In genomic region chr10:51678251-51678639, GRCm38 (mm10) we compare ENCODE assay signal across 10 mouse cellular contexts. TPM values are rescaled to one million over a fixed set of nuclear protein-coding genes. Genes with fewer than 3 reads are reported as not detected.
DNase-seq lines count a peak whose midpoint lies in the region; ATAC-seq and TF ChIP-seq lines count a peak whose summit lies in the region.
"Had no signal": no experiment of that assay in that cellular context is flagged by ENCODE, and none has a peak within 500 bp of the region (broad histone marks: within the 10 kb centered on the region; RNA-seq: fewer than 3 reads in every experiment).

No protein-coding gene starts in this region.

- WGBS in embryonic facial prominence, embryonic 11.5 days = 3% methylated on average over 10 of the region's 10 CpGs
- 5% methylated on average over 10 of the region's 10 CpGs for WGBS in intestine, embryonic 15.5 days

- peak overlapping the region; percentile 44; the same call in 1 of the 2 replicates for H3K4me3 ChIP-seq in layer of hippocampus, adult 2 months
- peak overlapping the region; percentile 31; the same call in 1 of the 2 replicates for H3K4me3 ChIP-seq in embryonic facial prominence, embryonic 11.5 days (ENCODE audit: low read depth, low read length)
- peak overlapping the region; percentile 42 for H3K4me3 ChIP-seq in intestine, embryonic 15.5 days (replicated peaks)
- H3K4me3 ChIP-seq in gastrocnemius, adult 2 months = no peak overlapping the region

- H3K4me1 ChIP-seq in embryonic facial prominence, embryonic 11.5 days (ENCODE audit: control insufficient read depth, insufficient read depth, low read length) = no peaks in the 10 kb centered on the region
- H3K4me1 ChIP-seq in intestine, embryonic 15.5 days (replicated peaks) = no peaks in the 10 kb centered on the region

- H3K9ac ChIP-seq in embryonic facial prominence, embryonic 11.5 days (replicated peaks; ENCODE audit: low read length) = no peak overlapping the region
- no peak overlapping the region for H3K9ac ChIP-seq in intestine, embryonic 15.5 days

- no peak for TF ChIP-seq CTCF in layer of hippocampus, adult 2 months (conservative IDR thresholded peaks at IDR 0.05)
- TF ChIP-seq CTCF in gastrocnemius, adult 2 months (IDR thresholded peaks at IDR 0.05) = no peak

- no peaks in the 10 kb centered on the region for H3K36me3 ChIP-seq in embryonic facial prominence, embryonic 11.5 days (replicated peaks; ENCODE audit: control insufficient read depth, insufficient read depth, low read depth, low read length)
- H3K36me3 ChIP-seq in intestine, embryonic 15.5 days = no peaks in the 10 kb centered on the region

- H3K4me2 ChIP-seq in embryonic facial prominence, embryonic 11.5 days (ENCODE audit: low read depth, low read length) = peak overlapping the region; percentile 93
- peak overlapping the region; percentile 89 for H3K4me2 ChIP-seq in intestine, embryonic 15.5 days (replicated peaks)

- no peak for DNase-seq in layer of hippocampus, adult 2 months (ENCODE audit: low spot score in 2 of 2)
- DNase-seq in layer of hippocampus, adult 18-20 months (ENCODE audit: low spot score in 2 of 2) = no peak
- peak; percentile 7 for DNase-seq in embryonic facial prominence, embryonic 11.5 days (ENCODE audit: low spot score)
- peak; percentile 39 for DNase-seq in neural tube, embryonic 10.5 days (ENCODE audit: extremely low spot score, low spot score)
- no peak for DNase-seq in gastrocnemius, adult 2 months
- DNase-seq in adrenal gland, postnatal 10 days = no peak
- DNase-seq in spleen, adult 12 weeks (ENCODE audit: low spot score) = no peak

- no peaks in the 10 kb centered on the region for H3K9me3 ChIP-seq in embryonic facial prominence, embryonic 11.5 days (replicated peaks; ENCODE audit: control insufficient read depth, low read length)
- no peaks in the 10 kb centered on the region for H3K9me3 ChIP-seq in intestine, embryonic 15.5 days

- intact Hi-C loops in gastrocnemius, adult 2 months (cut with DNase I) = no loop called here

- no peak for ATAC-seq in embryonic facial prominence, embryonic 11.5 days (replicated peaks; ENCODE audit: insufficient number of reproducible peaks, low FRiP score, low TSS enrichment, low read depth)
- ATAC-seq in intestine, embryonic 15.5 days = peak; percentile 42; the same call in 1 of the 2 replicates

- peaks cover 16% of the 10 kb centered on the region for H3K27me3 ChIP-seq in embryonic facial prominence, embryonic 11.5 days (ENCODE audit: control insufficient read depth, insufficient read depth, low read length)
- H3K27me3 ChIP-seq in intestine, embryonic 15.5 days (replicated peaks) = peaks cover 14% of the 10 kb centered on the region

- H3K27ac ChIP-seq in layer of hippocampus, adult 2 months = no peak overlapping the region
- H3K27ac ChIP-seq in embryonic facial prominence, embryonic 11.5 days (replicated peaks; ENCODE audit: low read depth, low read length) = no peak overlapping the region
- H3K27ac ChIP-seq in intestine, embryonic 15.5 days = no peak overlapping the region
- H3K27ac ChIP-seq in gastrocnemius, adult 2 months = no peak overlapping the region

RNA-seq across cellular contexts. Expression of gene Rfx6, which starts 0.7 kb away (rescaled TPM):
- total RNA-seq in layer of hippocampus, adult 2 months (2021) = not detected
- total RNA-seq in layer of hippocampus, adult 18-20 months (2021) = not detected
- polyA plus RNA-seq in embryonic facial prominence, embryonic 11.5 days (2014; fragmentation: Nextera tagmentation; extraction: Ambion mirVana) = 0.11 TPM in 1 of 2 replicates, not detected in the other
- polyA plus RNA-seq in intestine, embryonic 15.5 days (2015; fragmentation: Nextera tagmentation; extraction: Ambion mirVana) = 2.0 and 2.2 TPM in 2 replicates
- not detected for total RNA-seq in gastrocnemius, adult 2 months (2021)
- not detected for total RNA-seq in adrenal gland, postnatal 10 days (2021)
- total RNA-seq: MEL had no signal

RNA-seq across cellular contexts. Expression of gene Gprc6a, which starts 47.0 kb away (rescaled TPM):
- not detected for total RNA-seq in layer of hippocampus, adult 2 months (2021)
- total RNA-seq in layer of hippocampus, adult 18-20 months (2021) = not detected
- polyA plus RNA-seq in embryonic facial prominence, embryonic 11.5 days (2014; fragmentation: Nextera tagmentation; extraction: Ambion mirVana) = not detected in 2 replicates
- not detected in 2 replicates for polyA plus RNA-seq in intestine, embryonic 15.5 days (2015; fragmentation: Nextera tagmentation; extraction: Ambion mirVana)
- not detected for total RNA-seq in gastrocnemius, adult 2 months (2021)
- total RNA-seq in adrenal gland, postnatal 10 days (2021) = not detected
- total RNA-seq: MEL had no signal
- polyA plus RNA-seq: large intestine, adult 2 months had no signal

Comparison
In these comparisons a context has a peak if more than half of its experiments do, and no peak if none do; other contexts are left out.
1. DNase-seq: peak in embryonic facial prominence, embryonic 11.5 days (single experiment) and neural tube, embryonic 10.5 days (single experiment); none in layer of hippocampus, adult 2 months (0 of 2), layer of hippocampus, adult 18-20 months (0 of 2), gastrocnemius, adult 2 months (single experiment), adrenal gland, postnatal 10 days (single experiment) and spleen, adult 12 weeks (single experiment).